Mouse (Mus musculus): ENCODE measurements around the gene Zfp383.

GRCm38 (mm10) chr7:29921439-29922093 is 13.5 kb downstream of the Zfp383 start:
- TF ChIP-seq GATA1 (IDR thresholded peaks at IDR 0.05; ENCODE audit: low read length), result no peak
- no peak for TF ChIP-seq TAL1 (IDR thresholded peaks at IDR 0.05; ENCODE audit: low read length)

Measured in erythroblast, embryonic 14.5 days (primary cell).